Mouse (Mus musculus) monocyte, adult 2 months (primary cell): Measurements from ENCODE around the gene Fam133b.
A peak's percentile ranks its signal among the peaks of the same experiment; 100 is the strongest.
"Not testable (repeated sequence)": the region's sequence is repeated elsewhere in the genome, so short reads cannot be mapped to it uniquely, and the experiment has no call there.

ENCODE experiments used
- DNase-seq, 2 experiments: peaks; one replicate each; pipeline ENCODE4 v3.0.0; 2022; ENCODE audit warnings: low spot score in 2 of 2, low read depth in 1 of 2

The Fam133b gene

GRCm38 (mm10) chr5:3520493-3521359, 22.9 kb upstream of the Fam133b start:
- DNase-seq, result no peak

- no peak for DNase-seq
Measured at GRCm38 (mm10) chr5:3521741-3522140, 21.9 kb upstream of the Fam133b start.

GRCm38 (mm10) chr5:3522826-3523225, 20.8 kb upstream of the Fam133b start:
- no peak for DNase-seq

- DNase-seq, result no peak
Measured at GRCm38 (mm10) chr5:3527041-3527691, 16.5 kb upstream of the Fam133b start.

GRCm38 (mm10) chr5:3529585-3530189, 13.9 kb upstream of the Fam133b start:
- DNase-seq, result no peak

- DNase-seq, result not testable (repeated sequence)
Measured at GRCm38 (mm10) chr5:3532048-3532447, 11.6 kb upstream of the Fam133b start.

- no peak for DNase-seq
Measured at GRCm38 (mm10) chr5:3536592-3537212, 6.9 kb upstream of the Fam133b start.

GRCm38 (mm10) chr5:3538505-3539472, 4.8 kb upstream of the Fam133b start:
- no peak for DNase-seq

- DNase-seq, result no peak
Measured at GRCm38 (mm10) chr5:3541871-3542270, 1.8 kb upstream of the Fam133b start.

- no peak for DNase-seq
Measured at GRCm38 (mm10) chr5:3544480-3544769, 792 bp downstream of the Fam133b start.

- DNase-seq, result no peak
Measured at GRCm38 (mm10) chr5:3546226-3546625, 2.6 kb downstream of the Fam133b start.

GRCm38 (mm10) chr5:3551481-3551880, 7.8 kb downstream of the Fam133b start:
- DNase-seq, result no peak

GRCm38 (mm10) chr5:3554198-3554597, 10.6 kb downstream of the Fam133b start:
- no peak for DNase-seq

GRCm38 (mm10) chr5:3571266-3571665, 27.6 kb downstream of the Fam133b start, which contains the start of gene 1700109H08Rik:
TSS of gene 1700109H08Rik (plus strand) at chr5:3571566.
- no peak for DNase-seq

- DNase-seq, result no peak
Measured at GRCm38 (mm10) chr5:3574825-3575224, 31.2 kb downstream of the Fam133b start.

GRCm38 (mm10) chr5:3577939-3578338, 34.3 kb downstream of the Fam133b start:
- no peak for DNase-seq

GRCm38 (mm10) chr5:3579066-3579465, 35.4 kb downstream of the Fam133b start:
- DNase-seq, result no peak

- peak; percentile 87 to 88 for DNase-seq
Measured at GRCm38 (mm10) chr5:3595693-3596398, 52.2 kb downstream of the Fam133b start, which contains the start of gene Pex1. TSS of gene Pex1 (plus strand) at chr5:3596066.

GRCm38 (mm10) chr5:3596399-3596766, 52.8 kb downstream of the Fam133b start, which contains the start of gene Rbm48:
TSS of gene Rbm48 (minus strand) at chr5:3596585.
- DNase-seq, result peak; percentile 30 to 61

- DNase-seq, result no peak
Measured at GRCm38 (mm10) chr5:3597171-3597570, 53.5 kb downstream of the Fam133b start.
